Mouse (Mus musculus) heart, embryonic 11.5 days (tissue): Measurements from ENCODE around the gene Psmd3. TPM values are rescaled to one million over a fixed set of nuclear protein-coding genes. Genes with fewer than 3 reads are reported as not detected.
"Not testable (repeated sequence)": the region's sequence is repeated elsewhere in the genome, so short reads cannot be mapped to it uniquely, and the experiment has no call there.

Experiments
- ATAC-seq: fragments of 200-750 bp; cut with Nextera tagmentation; replicated peaks from 2 replicates; pipeline ENCODE4 v1.8.0; 2017; ENCODE audit warnings: moderate library complexity; ENCODE audit not compliant: insufficient number of reproducible peaks, low FRiP score, low TSS enrichment
- H3K27ac ChIP-seq: fragments of 300-500 bp; sonication (generic); 2 replicates; pipeline ENCODE4 v1.5.1; 2014; ENCODE audit warnings: mild to moderate bottlenecking, low read depth, low read length
- H3K27me3 ChIP-seq: fragments of 300-500 bp; sonication (generic); 2 replicates; pipeline ENCODE4 v1.6.1; 2014; ENCODE audit warnings: mild to moderate bottlenecking, low read length, mixed read lengths; ENCODE audit not compliant: control insufficient read depth, insufficient read depth
- H3K36me3 ChIP-seq: fragments of 300-500 bp; sonication (generic); 2 replicates; pipeline ENCODE4 v1.6.1; 2014; ENCODE audit warnings: mild to moderate bottlenecking, low read length, moderate library complexity, mixed read lengths; ENCODE audit not compliant: control insufficient read depth, insufficient read depth
- H3K4me1 ChIP-seq: fragments of 300-500 bp; sonication (generic); 2 replicates; pipeline ENCODE4 v1.6.1; 2014; ENCODE audit warnings: low read length; ENCODE audit not compliant: control insufficient read depth, insufficient read depth
- H3K4me2 ChIP-seq: fragments of 300-500 bp; sonication (generic); 2 replicates; pipeline ENCODE4 v1.6.1; 2014; ENCODE audit warnings: mild to moderate bottlenecking, moderate library complexity
- H3K4me3 ChIP-seq: fragments of 300-500 bp; sonication (generic); 2 replicates; pipeline ENCODE4 v1.5.1; 2014; ENCODE audit warnings: low read depth, low read length
- H3K9ac ChIP-seq: fragments of 300-500 bp; sonication (generic); 2 replicates; pipeline ENCODE4 v1.6.1; 2014; ENCODE audit warnings: mild to moderate bottlenecking, low read depth, low read length, moderate library complexity
- H3K9me3 ChIP-seq: fragments of 300-500 bp; sonication (generic); replicated peaks from 2 replicates; pipeline ENCODE4 v1.6.1; 2016; ENCODE audit warnings: low read length; ENCODE audit not compliant: control insufficient read depth
- WGBS: fragments of 180-500 bp; shearing (Covaris S2); extraction: QIAGEN DNeasy Blood & Tissue Kit; methylation state at CpG from one replicate; pipeline ENCODE4 v1.1.7; 2014; ENCODE audit not compliant: insufficient replicate concordance; 5-methylcytosine and 5-hydroxymethylcytosine counted together
- polyA plus RNA-seq: library from polyadenylated mRNA; unstranded; fragments of >200 nt; fragmentation: Nextera tagmentation; extraction: Ambion mirVana; gene quantifications from 2 replicates; pipeline ENCODE4 v1.2.1, GENCODE M21; 2014

Gene Psmd3
- polyA plus RNA-seq, 1 experiment from 2014 or later: 131 TPM

DNA sequence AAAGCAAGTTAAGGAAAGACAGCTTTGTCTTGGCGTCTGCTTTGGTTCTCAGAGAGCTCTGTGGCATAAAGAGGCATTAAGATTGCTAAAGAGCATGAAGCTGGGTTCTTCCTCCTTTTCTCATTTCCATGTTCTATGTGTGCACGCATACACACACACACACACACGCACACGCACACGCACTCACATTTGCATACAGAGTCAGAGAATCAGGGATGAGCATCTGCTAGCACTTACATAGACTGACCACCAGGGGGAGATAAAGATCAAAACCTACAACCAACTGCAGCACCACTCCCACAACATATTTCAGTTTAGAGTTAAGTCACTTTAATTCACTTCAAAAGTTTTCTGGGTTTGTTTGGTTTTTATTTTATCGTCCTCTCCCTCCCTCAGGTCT lies 21.8 kb upstream of the Psmd3 start:
- 14% methylated on average over 6 of the region's 6 CpGs for WGBS
- H3K36me3 ChIP-seq: no peaks in the 10 kb centered on the region
- H3K4me2 ChIP-seq: no peak overlapping the region
- no peak overlapping the region for H3K9ac ChIP-seq
- no peak for ATAC-seq
- no peaks in the 10 kb centered on the region for H3K9me3 ChIP-seq
- H3K27me3 ChIP-seq: peaks cover 7% of the 10 kb centered on the region
- H3K27ac ChIP-seq: no peak overlapping the region
- no peaks in the 10 kb centered on the region for H3K4me1 ChIP-seq
- H3K4me3 ChIP-seq: no peak overlapping the region

DNA sequence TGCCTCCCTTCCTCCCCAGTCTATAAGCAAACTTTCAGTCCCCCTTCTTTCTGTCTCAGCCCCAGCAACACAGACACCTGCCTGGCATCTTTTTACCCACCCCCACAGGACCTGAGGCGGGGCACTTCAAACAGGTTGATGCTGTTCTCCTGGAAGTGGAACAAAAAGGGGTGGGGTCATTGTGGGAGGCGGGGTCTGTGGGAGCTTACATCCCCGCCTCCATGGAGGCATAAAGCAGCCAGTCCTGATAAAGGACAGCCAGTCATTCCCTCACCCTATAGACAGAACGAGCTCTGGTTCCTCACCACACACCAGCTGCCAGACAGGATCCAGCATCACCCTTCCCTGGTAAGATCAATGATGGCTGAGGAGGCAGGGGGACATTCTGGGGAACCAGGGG lies 18.3 kb upstream of the Psmd3 start, which contains the start of gene Gsdma:
Gene Gsdma, plus strand, starts transcription at position 261 of the 400 bp plus-strand sequence.
- peaks cover 26% of the 10 kb centered on the region for H3K27me3 ChIP-seq
- no peaks in the 10 kb centered on the region for H3K36me3 ChIP-seq
- ATAC-seq: no peak
- no peak within 1 kb of the TSS for H3K27ac ChIP-seq
- H3K9me3 ChIP-seq: no peaks in the 10 kb centered on the region
- no peak within 1 kb of the TSS for H3K4me3 ChIP-seq
- H3K4me2 ChIP-seq: no peak within 1 kb of the TSS
- H3K4me1 ChIP-seq: no peaks in the 10 kb centered on the region
- 22% methylated on average over 4 of the region's 4 CpGs for WGBS
- no peak within 1 kb of the TSS for H3K9ac ChIP-seq

DNA sequence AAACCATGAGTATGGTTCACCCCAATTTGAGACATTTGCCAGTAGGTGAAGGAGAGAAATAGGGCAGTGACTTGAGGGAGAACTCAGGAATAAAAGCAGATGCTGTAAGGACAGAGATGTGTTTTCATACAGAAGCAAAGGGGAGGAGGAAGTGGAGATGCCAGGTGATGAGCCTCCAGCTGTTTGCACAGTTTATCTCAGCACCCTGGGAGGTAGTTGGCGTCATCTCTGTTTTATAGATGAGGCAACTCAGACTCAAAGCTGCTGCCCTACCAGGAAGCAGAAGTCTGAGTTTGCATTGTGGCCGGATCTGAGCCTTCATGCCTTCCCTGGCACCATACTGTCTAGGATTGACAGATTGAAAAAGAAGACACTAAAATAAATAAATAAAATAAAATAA lies 13.4 kb upstream of the Psmd3 start:
- H3K27ac ChIP-seq: no peak overlapping the region
- 44% methylated on average over 2 of the region's 2 CpGs for WGBS
- H3K4me3 ChIP-seq: no peak overlapping the region
- H3K27me3 ChIP-seq: peaks cover 27% of the 10 kb centered on the region
- ATAC-seq: no peak
- H3K9ac ChIP-seq: no peak overlapping the region
- H3K4me2 ChIP-seq: no peak overlapping the region
- no peaks in the 10 kb centered on the region for H3K36me3 ChIP-seq
- no peaks in the 10 kb centered on the region for H3K4me1 ChIP-seq
- no peaks in the 10 kb centered on the region for H3K9me3 ChIP-seq

DNA sequence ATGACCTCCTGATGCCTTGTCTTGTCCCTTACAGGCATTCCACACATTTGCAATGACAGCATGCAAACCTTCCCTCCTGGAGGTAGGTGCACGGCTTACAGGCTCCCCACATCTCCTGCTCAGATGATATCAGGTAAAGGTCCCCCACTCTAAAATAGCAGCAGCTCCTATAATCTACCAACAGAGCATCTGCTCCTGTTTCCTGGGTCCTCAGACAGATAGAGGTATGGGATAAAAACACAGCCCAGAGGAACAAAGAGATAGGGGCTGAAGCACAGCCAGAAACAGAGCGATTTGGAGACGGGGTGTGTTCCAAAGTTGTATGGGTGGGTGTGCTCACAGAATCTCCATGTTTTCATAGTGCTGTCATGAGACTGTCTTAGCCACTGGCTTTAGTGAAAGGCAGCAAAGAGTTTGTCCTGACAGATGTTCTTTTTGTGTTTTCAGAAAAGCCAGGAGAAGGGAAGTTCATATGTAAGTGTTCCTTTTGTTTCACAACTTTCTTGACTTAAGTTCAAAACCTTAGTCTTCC lies 11.0 kb upstream of the Psmd3 start:
- no peak overlapping the region for H3K27ac ChIP-seq
- no peak for ATAC-seq
- H3K36me3 ChIP-seq: no peaks in the 10 kb centered on the region
- H3K9me3 ChIP-seq: no peaks in the 10 kb centered on the region
- H3K27me3 ChIP-seq: peaks cover 22% of the 10 kb centered on the region
- H3K9ac ChIP-seq: no peak overlapping the region
- no peak overlapping the region for H3K4me3 ChIP-seq
- WGBS: 58% methylated on average over 3 of the region's 3 CpGs
- H3K4me2 ChIP-seq: no peak overlapping the region
- H3K4me1 ChIP-seq: no peaks in the 10 kb centered on the region

DNA sequence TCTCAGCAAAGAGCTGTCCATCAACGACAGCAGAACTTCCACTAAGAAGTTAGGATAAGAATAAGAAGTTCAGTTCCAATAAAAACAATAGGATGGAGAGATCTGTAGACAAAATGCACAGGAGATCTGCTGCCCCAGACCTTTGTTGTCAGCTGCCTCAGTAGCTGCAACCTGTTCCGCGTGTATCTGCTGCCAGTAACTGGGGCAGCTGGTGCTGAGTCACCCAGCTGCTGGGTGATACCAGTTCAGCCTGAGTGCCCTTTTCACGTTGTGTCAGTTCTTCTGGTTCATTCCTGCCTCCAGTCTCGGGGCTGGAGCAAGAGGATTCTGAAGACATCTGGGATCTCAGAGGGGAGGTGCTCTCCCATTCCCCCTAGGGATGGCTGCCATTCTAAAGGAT lies 10.5 kb upstream of the Psmd3 start:
- H3K27me3 ChIP-seq: peaks cover 18% of the 10 kb centered on the region
- H3K36me3 ChIP-seq: no peaks in the 10 kb centered on the region
- H3K4me1 ChIP-seq: no peaks in the 10 kb centered on the region
- H3K4me3 ChIP-seq: no peak overlapping the region
- no peaks in the 10 kb centered on the region for H3K9me3 ChIP-seq
- H3K4me2 ChIP-seq: no peak overlapping the region
- 45% methylated on average over 5 of the region's 5 CpGs for WGBS
- H3K9ac ChIP-seq: no peak overlapping the region
- no peak for ATAC-seq
- no peak overlapping the region for H3K27ac ChIP-seq

DNA sequence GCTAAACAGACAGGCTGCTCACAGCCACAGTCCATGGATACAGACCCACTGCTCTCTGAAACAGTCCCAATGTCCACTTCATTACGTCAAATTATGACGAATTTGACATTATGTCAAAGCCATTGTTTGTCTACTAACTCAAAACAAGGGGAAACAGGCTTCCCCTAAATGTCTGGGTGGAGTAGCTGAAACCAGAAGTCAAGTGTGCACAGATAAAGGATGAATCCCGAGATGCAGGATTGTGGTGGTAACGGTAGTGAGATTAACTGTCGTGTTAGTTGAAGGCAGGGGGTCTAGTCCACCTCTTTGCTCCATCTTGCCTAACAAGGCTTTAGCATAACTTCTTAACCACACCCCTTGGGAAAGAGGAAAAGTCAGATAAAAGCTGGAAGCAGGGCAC lies 9.9 kb upstream of the Psmd3 start:
- H3K4me1 ChIP-seq: no peaks in the 10 kb centered on the region
- H3K27ac ChIP-seq: no peak overlapping the region
- ATAC-seq: no peak
- WGBS: 73% methylated on average over 5 of the region's 5 CpGs
- no peak overlapping the region for H3K4me2 ChIP-seq
- H3K4me3 ChIP-seq: no peak overlapping the region
- H3K27me3 ChIP-seq: peaks cover 13% of the 10 kb centered on the region
- H3K9ac ChIP-seq: no peak overlapping the region
- no peaks in the 10 kb centered on the region for H3K9me3 ChIP-seq
- H3K36me3 ChIP-seq: no peaks in the 10 kb centered on the region

DNA sequence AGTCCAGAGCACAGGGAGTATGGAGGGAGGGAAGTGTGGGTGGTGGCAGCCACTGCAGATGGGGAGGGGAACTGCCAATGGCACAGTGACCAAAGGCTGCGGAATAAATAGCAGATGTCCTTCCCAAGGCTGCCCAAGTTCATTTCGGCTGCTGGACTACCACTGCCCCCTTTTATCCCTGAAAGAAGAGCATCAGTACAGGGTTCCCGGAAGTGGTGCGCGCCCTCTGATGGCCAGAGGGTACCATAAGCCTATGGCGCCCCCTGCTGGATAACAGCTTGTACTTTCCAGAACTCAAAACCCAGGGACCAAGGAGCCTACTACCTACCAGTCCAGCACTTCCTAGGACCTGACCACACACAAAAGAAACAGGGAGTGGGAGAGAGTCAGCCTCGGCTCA lies 9.2 kb upstream of the Psmd3 start:
- not testable (repeated sequence) for H3K36me3 ChIP-seq, H3K27ac ChIP-seq, H3K4me1 ChIP-seq, H3K4me3 ChIP-seq, H3K9ac ChIP-seq, H3K4me2 ChIP-seq, H3K27me3 ChIP-seq, H3K9me3 ChIP-seq, ATAC-seq
- WGBS: 3% methylated on average over 6 of the region's 7 CpGs

DNA sequence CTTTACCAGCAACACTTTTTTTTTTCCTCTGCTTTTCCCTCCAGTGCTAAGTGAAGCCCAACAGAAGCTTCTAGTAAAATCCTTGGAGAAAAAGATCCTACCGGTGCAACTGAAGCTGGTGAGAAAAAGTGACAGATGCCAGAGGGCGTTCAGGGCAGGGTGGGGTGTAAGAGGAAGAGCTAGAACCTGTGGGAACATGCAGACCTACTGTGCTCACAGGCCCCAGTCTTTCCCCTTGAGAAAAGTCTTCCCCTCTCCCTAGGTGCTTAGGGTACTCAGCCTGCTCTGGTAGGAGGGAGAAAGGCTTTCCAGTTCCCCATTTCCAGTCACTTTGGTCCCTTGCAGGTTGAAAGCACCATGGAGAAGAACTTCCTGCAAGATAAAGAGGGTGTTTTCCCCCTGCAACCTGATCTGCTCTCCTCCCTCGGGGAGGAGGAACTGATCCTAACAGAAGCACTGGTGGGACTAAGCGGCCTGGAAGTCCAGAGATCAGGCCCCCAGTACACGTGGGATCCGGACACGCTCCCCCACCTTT lies 6.5 kb upstream of the Psmd3 start:
- no peak for ATAC-seq
- 30% methylated on average over 7 of the region's 7 CpGs for WGBS
- H3K4me1 ChIP-seq: no peaks in the 10 kb centered on the region

DNA sequence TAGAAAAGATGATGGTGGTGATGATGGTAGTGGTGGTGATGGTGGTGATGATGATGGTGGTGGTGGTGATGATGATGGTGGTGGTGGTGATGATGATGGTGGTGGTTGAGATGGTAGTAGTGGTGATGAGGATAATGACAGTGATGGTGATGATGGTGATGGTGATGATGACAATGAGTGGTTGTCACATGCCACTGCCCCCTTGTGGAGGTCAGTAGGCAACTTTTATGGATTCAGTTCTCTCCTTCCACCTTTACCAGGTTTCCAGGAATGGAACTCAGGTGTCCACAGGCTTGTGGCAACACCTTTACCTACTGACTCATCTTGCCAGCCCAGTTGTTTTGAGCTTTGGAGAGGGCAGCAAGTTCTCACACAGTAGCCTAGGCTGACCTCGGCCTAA lies 2.3 kb upstream of the Psmd3 start:
- ATAC-seq: no peak
- WGBS: 95% methylated on average over 1 of the region's 1 CpGs
- no peaks in the 10 kb centered on the region for H3K36me3 ChIP-seq

More for the DNA sequence above, 6.5 kb upstream of the Psmd3 start:
- H3K36me3 ChIP-seq: no peaks in the 10 kb centered on the region
- H3K9me3 ChIP-seq: no peaks in the 10 kb centered on the region
- no peak overlapping the region for H3K4me3 ChIP-seq
- no peak overlapping the region for H3K4me2 ChIP-seq
- peaks cover 4% of the 10 kb centered on the region; the same call in 1 of the 2 replicates for H3K27me3 ChIP-seq
- H3K27ac ChIP-seq: no peak overlapping the region
- no peak overlapping the region for H3K9ac ChIP-seq

More for the DNA sequence above, 2.3 kb upstream of the Psmd3 start:
- no peak overlapping the region for H3K4me2 ChIP-seq
- H3K9me3 ChIP-seq: no peaks in the 10 kb centered on the region
- H3K27ac ChIP-seq: no peak overlapping the region
- no peak overlapping the region for H3K4me3 ChIP-seq
- H3K27me3 ChIP-seq: no peaks in the 10 kb centered on the region
- H3K4me1 ChIP-seq: peaks cover 7% of the 10 kb centered on the region; the same call in 1 of the 2 replicates
- no peak overlapping the region for H3K9ac ChIP-seq
